Mouse (Mus musculus): Measurements from ENCODE around the gene Arid1b.

The Arid1b gene

GRCm38 (mm10) chr17:5115952-5116351 is 121.8 kb downstream of the Arid1b start:
- DNase-seq (ENCODE audit: low spot score), result no peak

GRCm38 (mm10) chr17:5116990-5117389 is 122.9 kb downstream of the Arid1b start:
- no peak for DNase-seq (ENCODE audit: low spot score)

- no peak for DNase-seq (ENCODE audit: low spot score)
These were observed 124.0 kb downstream of the Arid1b start for GRCm38 (mm10) chr17:5118171-5118570.

- no peak for DNase-seq (ENCODE audit: low spot score)
These were observed 130.5 kb downstream of the Arid1b start for GRCm38 (mm10) chr17:5124643-5125042.

GRCm38 (mm10) chr17:5125084-5125855 is 131.1 kb downstream of the Arid1b start:
- no peak for DNase-seq (ENCODE audit: low spot score)

- no peak for DNase-seq (ENCODE audit: low spot score)
These were observed 132.0 kb downstream of the Arid1b start for GRCm38 (mm10) chr17:5125856-5126806.

GRCm38 (mm10) chr17:5129606-5130005 is 135.5 kb downstream of the Arid1b start:
- no peak for DNase-seq (ENCODE audit: low spot score)

- no peak for DNase-seq (ENCODE audit: low spot score)
These were observed 136.0 kb downstream of the Arid1b start for GRCm38 (mm10) chr17:5130116-5130515.

- no peak for DNase-seq (ENCODE audit: low spot score)
These were observed 137.6 kb downstream of the Arid1b start for GRCm38 (mm10) chr17:5131706-5132105.

- no peak for DNase-seq (ENCODE audit: low spot score)
These were observed 138.3 kb downstream of the Arid1b start for GRCm38 (mm10) chr17:5132296-5132986.

GRCm38 (mm10) chr17:5132987-5133355 is 138.8 kb downstream of the Arid1b start:
- no peak for DNase-seq (ENCODE audit: low spot score)

GRCm38 (mm10) chr17:5133831-5134230 is 139.7 kb downstream of the Arid1b start:
- DNase-seq (ENCODE audit: low spot score), result peak; percentile 39

- DNase-seq (ENCODE audit: low spot score), result no peak
These were observed 140.1 kb downstream of the Arid1b start for GRCm38 (mm10) chr17:5134271-5134670.

- no peak for DNase-seq (ENCODE audit: low spot score)
These were observed 143.8 kb downstream of the Arid1b start for GRCm38 (mm10) chr17:5137936-5138335.

GRCm38 (mm10) chr17:5138641-5139205 is 144.6 kb downstream of the Arid1b start:
- DNase-seq (ENCODE audit: low spot score), result no peak

- DNase-seq (ENCODE audit: low spot score), result no peak
These were observed 145.4 kb downstream of the Arid1b start for GRCm38 (mm10) chr17:5139553-5139952.

- no peak for DNase-seq (ENCODE audit: low spot score)
These were observed 149.8 kb downstream of the Arid1b start for GRCm38 (mm10) chr17:5143735-5144439.

- no peak for DNase-seq (ENCODE audit: low spot score)
These were observed 156.5 kb downstream of the Arid1b start for GRCm38 (mm10) chr17:5150660-5151063.

- DNase-seq (ENCODE audit: low spot score), result no peak
These were observed 157.7 kb downstream of the Arid1b start for GRCm38 (mm10) chr17:5151852-5152251.

- no peak for DNase-seq (ENCODE audit: low spot score)
These were observed 159.3 kb downstream of the Arid1b start for GRCm38 (mm10) chr17:5153461-5153860.

GRCm38 (mm10) chr17:5154322-5154721 is 160.2 kb downstream of the Arid1b start:
- DNase-seq (ENCODE audit: low spot score), result no peak
